Mouse (Mus musculus): ENCODE results near the gene Vmn1r39. TPM values are rescaled to one million over a fixed set of nuclear protein-coding genes. Genes with fewer than 3 reads are reported as not detected.
"Not testable (repeated sequence)": the region's sequence is repeated elsewhere in the genome, so short reads cannot be mapped to it uniquely, and the experiment has no call there.

Gene Vmn1r39
- not detected in 2 replicates for total RNA-seq (2017)

GRCm38 (mm10) chr6:66810509-66810908 lies at the start of gene Vmn1r39:
TSS of gene Vmn1r39 (minus strand) at chr6:66810609.
- ATAC-seq (ENCODE audit: extremely low read depth, insufficient number of reproducible peaks, low FRiP score, poor library complexity, severe bottlenecking) = no peak

GRCm38 (mm10) chr6:66859391-66859790 lies 49.0 kb upstream of the Vmn1r39 start:
- no peak for ATAC-seq (ENCODE audit: extremely low read depth, insufficient number of reproducible peaks, low FRiP score, poor library complexity, severe bottlenecking)

- ATAC-seq (ENCODE audit: extremely low read depth, insufficient number of reproducible peaks, low FRiP score, poor library complexity, severe bottlenecking) = no peak
Measured at GRCm38 (mm10) chr6:66858356-66858755, 47.9 kb upstream of the Vmn1r39 start.

GRCm38 (mm10) chr6:66856236-66856635 lies 45.8 kb upstream of the Vmn1r39 start:
- ATAC-seq (ENCODE audit: extremely low read depth, insufficient number of reproducible peaks, low FRiP score, poor library complexity, severe bottlenecking) = no peak

- no peak for ATAC-seq (ENCODE audit: extremely low read depth, insufficient number of reproducible peaks, low FRiP score, poor library complexity, severe bottlenecking)
Measured at GRCm38 (mm10) chr6:66848936-66849335, 38.5 kb upstream of the Vmn1r39 start.

GRCm38 (mm10) chr6:66840631-66841030 lies 30.2 kb upstream of the Vmn1r39 start:
- ATAC-seq (ENCODE audit: extremely low read depth, insufficient number of reproducible peaks, low FRiP score, poor library complexity, severe bottlenecking) = not testable (repeated sequence)

GRCm38 (mm10) chr6:66836932-66837331 lies 26.5 kb upstream of the Vmn1r39 start:
- no peak for ATAC-seq (ENCODE audit: extremely low read depth, insufficient number of reproducible peaks, low FRiP score, poor library complexity, severe bottlenecking)

GRCm38 (mm10) chr6:66806311-66806710 lies 4.1 kb downstream of the Vmn1r39 start:
- ATAC-seq (ENCODE audit: extremely low read depth, insufficient number of reproducible peaks, low FRiP score, poor library complexity, severe bottlenecking) = no peak

GRCm38 (mm10) chr6:66805713-66806112 lies 4.7 kb downstream of the Vmn1r39 start:
- ATAC-seq (ENCODE audit: extremely low read depth, insufficient number of reproducible peaks, low FRiP score, poor library complexity, severe bottlenecking) = no peak

GRCm38 (mm10) chr6:66782527-66782926 lies 27.9 kb downstream of the Vmn1r39 start, which contains the start of gene Vmn1r38:
TSS of gene Vmn1r38 (minus strand) at chr6:66782627.
- not testable (repeated sequence) for ATAC-seq (ENCODE audit: extremely low read depth, insufficient number of reproducible peaks, low FRiP score, poor library complexity, severe bottlenecking)

Other genes starting within 250 kb of the Vmn1r39 start
- gene Vmn1r33, start 192.3 kb downstream of the Vmn1r39 start, total RNA-seq (2017) = 0.23 TPM in 1 of 2 replicates, not detected in the other
- gene Vmn1r34, start 166.7 kb downstream of the Vmn1r39 start, total RNA-seq (2017) = not detected in 2 replicates
- not detected in 2 replicates for gene Vmn1r35, start 124.7 kb downstream of the Vmn1r39 start, total RNA-seq (2017)
- gene Vmn1r36, start 91.4 kb downstream of the Vmn1r39 start, total RNA-seq (2017) = not detected in 2 replicates
- gene Vmn1r37, start 81.2 kb downstream of the Vmn1r39 start, total RNA-seq (2017) = not detected in 2 replicates
- gene Vmn1r38, start 28.0 kb downstream of the Vmn1r39 start, total RNA-seq (2017) = not detected in 2 replicates
- gene Gng12, start 85.8 kb upstream of the Vmn1r39 start, total RNA-seq (2017) = 30.7 and 49.5 TPM in 2 replicates
- 179 and 195 TPM in 2 replicates for gene Gadd45a, start 226.8 kb upstream of the Vmn1r39 start, total RNA-seq (2017)